Mouse (Mus musculus): ENCODE data around the gene Jagn1. TPM values are rescaled to one million over a fixed set of nuclear protein-coding genes. Genes with fewer than 3 reads are reported as not detected.

The Jagn1 gene
- polyA plus RNA-seq (2014; fragmentation: Illumina TruSeq; extraction: RNeasy Lipid Tissue Mini Kit (QIAGEN cat#74804); ENCODE audit: low read depth, low replicate concordance) = 29.4 TPM

GRCm38 (mm10) chr6:113442442-113443090 is at the start of gene Jagn1:
Gene Jagn1, plus strand, starts transcription at chr6:113442569.

GRCm38 (mm10) chr6:113419199-113419587 is 23.2 kb upstream of the Jagn1 start, which contains the start of gene Rpusd3:
Gene Rpusd3, minus strand, starts transcription at chr6:113419340.

GRCm38 (mm10) chr6:113435664-113436205 is 6.6 kb upstream of the Jagn1 start, which contains the start of gene Cidec:
Gene Cidec, minus strand, starts transcription at chr6:113435760.

GRCm38 (mm10) chr6:113457952-113458534 is 15.7 kb downstream of the Jagn1 start, which contains the start of gene Il17re:
Gene Il17re, plus strand, starts transcription at chr6:113458484.

GRCm38 (mm10) chr6:113471297-113471936 is 29.0 kb downstream of the Jagn1 start, which contains the start of gene Il17rc:
Gene Il17rc, plus strand, starts transcription at chr6:113471427.

GRCm38 (mm10) chr6:113483100-113483615 is 40.8 kb downstream of the Jagn1 start, which contains the start of gene Creld1:
Gene Creld1, plus strand, starts transcription at chr6:113483297.

Other genes with a start within 250 kb of the Jagn1 start
- not detected for gene Lhfpl4, start 247.2 kb upstream of the Jagn1 start, polyA plus RNA-seq (2014; fragmentation: Illumina TruSeq; extraction: RNeasy Lipid Tissue Mini Kit (QIAGEN cat#74804); ENCODE audit: low read depth, low replicate concordance)
- 20.5 TPM for gene Mtmr14, start 204.7 kb upstream of the Jagn1 start, polyA plus RNA-seq (2014; fragmentation: Illumina TruSeq; extraction: RNeasy Lipid Tissue Mini Kit (QIAGEN cat#74804); ENCODE audit: low read depth, low replicate concordance)
- not detected for gene Cpne9, start 160.3 kb upstream of the Jagn1 start, polyA plus RNA-seq (2014; fragmentation: Illumina TruSeq; extraction: RNeasy Lipid Tissue Mini Kit (QIAGEN cat#74804); ENCODE audit: low read depth, low replicate concordance)
- gene Brpf1, start 135.4 kb upstream of the Jagn1 start, polyA plus RNA-seq (2014; fragmentation: Illumina TruSeq; extraction: RNeasy Lipid Tissue Mini Kit (QIAGEN cat#74804); ENCODE audit: low read depth, low replicate concordance) = 2.6 TPM
- gene Ogg1, start 115.6 kb upstream of the Jagn1 start, polyA plus RNA-seq (2014; fragmentation: Illumina TruSeq; extraction: RNeasy Lipid Tissue Mini Kit (QIAGEN cat#74804); ENCODE audit: low read depth, low replicate concordance) = 1.6 TPM
- gene Camk1, start 98.6 kb upstream of the Jagn1 start, polyA plus RNA-seq (2014; fragmentation: Illumina TruSeq; extraction: RNeasy Lipid Tissue Mini Kit (QIAGEN cat#74804); ENCODE audit: low read depth, low replicate concordance) = 22.2 TPM
- 1.4 TPM for gene Tada3, start 64.7 kb upstream of the Jagn1 start, polyA plus RNA-seq (2014; fragmentation: Illumina TruSeq; extraction: RNeasy Lipid Tissue Mini Kit (QIAGEN cat#74804); ENCODE audit: low read depth, low replicate concordance)
- 127 TPM for gene Arpc4, start 64.5 kb upstream of the Jagn1 start, polyA plus RNA-seq (2014; fragmentation: Illumina TruSeq; extraction: RNeasy Lipid Tissue Mini Kit (QIAGEN cat#74804); ENCODE audit: low read depth, low replicate concordance)
- gene Ttll3, start 53.3 kb upstream of the Jagn1 start, polyA plus RNA-seq (2014; fragmentation: Illumina TruSeq; extraction: RNeasy Lipid Tissue Mini Kit (QIAGEN cat#74804); ENCODE audit: low read depth, low replicate concordance) = 0.32 TPM
- gene Rpusd3, start 23.2 kb upstream of the Jagn1 start, polyA plus RNA-seq (2014; fragmentation: Illumina TruSeq; extraction: RNeasy Lipid Tissue Mini Kit (QIAGEN cat#74804); ENCODE audit: low read depth, low replicate concordance) = 0.69 TPM
- gene Cidec, start 6.8 kb upstream of the Jagn1 start, polyA plus RNA-seq (2014; fragmentation: Illumina TruSeq; extraction: RNeasy Lipid Tissue Mini Kit (QIAGEN cat#74804); ENCODE audit: low read depth, low replicate concordance) = 0.24 TPM
- 4.5 TPM for gene Il17re, start 15.9 kb downstream of the Jagn1 start, polyA plus RNA-seq (2014; fragmentation: Illumina TruSeq; extraction: RNeasy Lipid Tissue Mini Kit (QIAGEN cat#74804); ENCODE audit: low read depth, low replicate concordance)
- 6.2 TPM for gene Il17rc, start 28.9 kb downstream of the Jagn1 start, polyA plus RNA-seq (2014; fragmentation: Illumina TruSeq; extraction: RNeasy Lipid Tissue Mini Kit (QIAGEN cat#74804); ENCODE audit: low read depth, low replicate concordance)
- gene Creld1, start 40.7 kb downstream of the Jagn1 start, polyA plus RNA-seq (2014; fragmentation: Illumina TruSeq; extraction: RNeasy Lipid Tissue Mini Kit (QIAGEN cat#74804); ENCODE audit: low read depth, low replicate concordance) = 1.5 TPM
- not detected for gene Prrt3, start 59.4 kb downstream of the Jagn1 start, polyA plus RNA-seq (2014; fragmentation: Illumina TruSeq; extraction: RNeasy Lipid Tissue Mini Kit (QIAGEN cat#74804); ENCODE audit: low read depth, low replicate concordance)
- gene Emc3, start 89.1 kb downstream of the Jagn1 start, polyA plus RNA-seq (2014; fragmentation: Illumina TruSeq; extraction: RNeasy Lipid Tissue Mini Kit (QIAGEN cat#74804); ENCODE audit: low read depth, low replicate concordance) = 92.6 TPM
- gene Fancd2, start 89.1 kb downstream of the Jagn1 start, polyA plus RNA-seq (2014; fragmentation: Illumina TruSeq; extraction: RNeasy Lipid Tissue Mini Kit (QIAGEN cat#74804); ENCODE audit: low read depth, low replicate concordance) = 0.16 TPM
- gene Fancd2os, start 158.1 kb downstream of the Jagn1 start, polyA plus RNA-seq (2014; fragmentation: Illumina TruSeq; extraction: RNeasy Lipid Tissue Mini Kit (QIAGEN cat#74804); ENCODE audit: low read depth, low replicate concordance) = 7.1 TPM
- gene Brk1, start 162.2 kb downstream of the Jagn1 start, polyA plus RNA-seq (2014; fragmentation: Illumina TruSeq; extraction: RNeasy Lipid Tissue Mini Kit (QIAGEN cat#74804); ENCODE audit: low read depth, low replicate concordance) = 46.0 TPM
- 20.6 TPM for gene Vhl, start 181.4 kb downstream of the Jagn1 start, polyA plus RNA-seq (2014; fragmentation: Illumina TruSeq; extraction: RNeasy Lipid Tissue Mini Kit (QIAGEN cat#74804); ENCODE audit: low read depth, low replicate concordance)
- 8.8 TPM for gene Irak2, start 195.9 kb downstream of the Jagn1 start, polyA plus RNA-seq (2014; fragmentation: Illumina TruSeq; extraction: RNeasy Lipid Tissue Mini Kit (QIAGEN cat#74804); ENCODE audit: low read depth, low replicate concordance)

Measured in kidney, adult 10 weeks (tissue).